ENCODE assay signal across 16 mouse cellular contexts in genomic region chr11:44529716-44530115, GRCm38 (mm10). TPM values are rescaled to one million over a fixed set of nuclear protein-coding genes. Genes with fewer than 3 reads are reported as not detected.
A peak's percentile ranks its signal among the peaks of the same experiment; 100 is the strongest.
DNase-seq lines count a peak whose midpoint lies in the region; ATAC-seq lines count a peak whose summit lies in the region.
"Had no signal": no experiment of that assay in that cellular context is flagged by ENCODE, and none has a peak within 500 bp of the region (broad histone marks: within the 10 kb centered on the region; RNA-seq: fewer than 3 reads in every experiment).

No protein-coding gene starts in this region.

- H3K9me3 ChIP-seq in heart, embryonic 13.5 days = no peaks in the 10 kb centered on the region
- H3K9me3 ChIP-seq in liver, embryonic 15.5 days (replicated peaks) = no peaks in the 10 kb centered on the region
- H3K9me3 ChIP-seq: embryonic facial prominence, embryonic 10.5 days; midbrain, embryonic 12.5 days had no signal

- 81% methylated on average over 5 of the region's 5 CpGs for WGBS in heart, embryonic 13.5 days
- WGBS in liver, embryonic 15.5 days (ENCODE audit: insufficient replicate concordance) = 72% methylated on average over 5 of the region's 5 CpGs

- no peak for ATAC-seq in heart, embryonic 13.5 days (ENCODE audit: extremely low read depth, insufficient number of reproducible peaks, low FRiP score, low TSS enrichment)
- no peak for ATAC-seq in liver, embryonic 15.5 days (ENCODE audit: insufficient read depth)

- H3K27me3 ChIP-seq in heart, embryonic 13.5 days (replicated peaks) = no peaks in the 10 kb centered on the region
- H3K27me3 ChIP-seq in liver, embryonic 15.5 days = no peaks in the 10 kb centered on the region
- H3K27me3 ChIP-seq: midbrain, embryonic 12.5 days had no signal

- peaks cover 88% of the 10 kb centered on the region for H3K36me3 ChIP-seq in heart, embryonic 13.5 days
- H3K36me3 ChIP-seq in liver, embryonic 15.5 days (replicated peaks) = peaks cover 95% of the 10 kb centered on the region

- DNase-seq in heart, adult 18-20 months = no peak
- DNase-seq in A20 (ENCODE audit: low read depth, low spot score) = peak; percentile 24
- peak; percentile 38 to 41 for DNase-seq in B cell, adult 2 months
- DNase-seq in natural killer cell, adult 2 months (ENCODE audit: low spot score in 2 of 2) = no peak
- DNase-seq in urinary bladder, postnatal 14 days (ENCODE audit: low spot score) = no peak
- DNase-seq: adrenal gland, postnatal 25 days; gastrocnemius, postnatal 36 days; kidney, adult 8-10 months; layer of hippocampus, postnatal 36 days; retina, postnatal 1 day; right cerebral cortex, postnatal 25 days had no signal

- no peak overlapping the region for H3K9ac ChIP-seq in heart, embryonic 13.5 days
- 0 out of 2 replicates have a peak overlapping the region, but pooled peaks have one; percentile 53 for H3K9ac ChIP-seq in liver, embryonic 15.5 days
- H3K9ac ChIP-seq: hindbrain, embryonic 14.5 days; midbrain, embryonic 12.5 days had no signal

- no peak overlapping the region for H3K4me3 ChIP-seq in heart, embryonic 13.5 days
- H3K4me3 ChIP-seq in liver, embryonic 15.5 days (replicated peaks) = peak overlapping the region; percentile 49
- H3K4me3 ChIP-seq: embryonic facial prominence, embryonic 10.5 days; midbrain, embryonic 12.5 days had no signal

- H3K27ac ChIP-seq in heart, embryonic 13.5 days (replicated peaks) = 0 out of 2 replicates have a peak overlapping the region, but pooled peaks have one; percentile 21
- peak overlapping the region; percentile 97 for H3K27ac ChIP-seq in liver, embryonic 15.5 days (replicated peaks)
- H3K27ac ChIP-seq: embryonic facial prominence, embryonic 10.5 days; hindbrain, embryonic 14.5 days; midbrain, embryonic 12.5 days had no signal

- peaks cover 33% of the 10 kb centered on the region for H3K4me1 ChIP-seq in heart, embryonic 13.5 days
- H3K4me1 ChIP-seq in liver, embryonic 15.5 days (replicated peaks) = peaks cover 73% of the 10 kb centered on the region
- H3K4me1 ChIP-seq: embryonic facial prominence, embryonic 10.5 days; midbrain, embryonic 12.5 days had no signal

- peak overlapping the region; percentile 43; the same call in 1 of the 2 replicates for H3K4me2 ChIP-seq in heart, embryonic 13.5 days
- H3K4me2 ChIP-seq in liver, embryonic 15.5 days = peak overlapping the region; percentile 72
- H3K4me2 ChIP-seq: hindbrain, embryonic 14.5 days; midbrain, embryonic 12.5 days had no signal

RNA-seq across cellular contexts. Expression of gene Rnf145, which starts 11.0 kb away (rescaled TPM):
- 46.5 and 55.9 TPM in 2 replicates for polyA plus RNA-seq in heart, embryonic 13.5 days (2015; fragmentation: Nextera tagmentation; extraction: Ambion mirVana)
- total RNA-seq in heart, adult 18-20 months (2021) = 10 to 100 TPM; 13.5 to 14.1 TPM
- polyA plus RNA-seq in liver, embryonic 15.5 days (2015; fragmentation: Nextera tagmentation; extraction: Ambion mirVana) = 53.5 and 59.8 TPM in 2 replicates

RNA-seq across cellular contexts. Expression of gene Ublcp1, which starts 59.4 kb away (rescaled TPM):
- 42.3 and 43.7 TPM in 2 replicates for polyA plus RNA-seq in heart, embryonic 13.5 days (2015; fragmentation: Nextera tagmentation; extraction: Ambion mirVana)
- total RNA-seq in heart, adult 18-20 months (2021) = 10 to 100 TPM; 36.0 to 40.8 TPM
- polyA plus RNA-seq in liver, embryonic 15.5 days (2015; fragmentation: Nextera tagmentation; extraction: Ambion mirVana) = 42.5 and 42.9 TPM in 2 replicates

Comparison
In these comparisons a context has a peak if more than half of its experiments do, and no peak if none do; other contexts are left out.
1. DNase-seq: peak in A20 (single experiment) and B cell, adult 2 months (2 of 2); none in heart, adult 18-20 months (0 of 2), natural killer cell, adult 2 months (0 of 2) and urinary bladder, postnatal 14 days (single experiment).